Mouse (Mus musculus): Measurements from ENCODE around the gene Wnt10b.
A peak's percentile ranks its signal among the peaks of the same experiment; 100 is the strongest.
"Not testable (repeated sequence)": the region's sequence is repeated elsewhere in the genome, so short reads cannot be mapped to it uniquely, and the experiment has no call there.

The Wnt10b gene

GRCm38 (mm10) chr15:98777762-98778161, at the start of gene Wnt10b:
Gene Wnt10b (minus strand): TSS chr15:98778150.
- DNase-seq, result no peak

- DNase-seq, result no peak
These were observed 49.7 kb upstream of the Wnt10b start for GRCm38 (mm10) chr15:98827611-98828011.

GRCm38 (mm10) chr15:98823434-98823833, 45.5 kb upstream of the Wnt10b start:
- DNase-seq, result no peak

GRCm38 (mm10) chr15:98822147-98822546, 44.2 kb upstream of the Wnt10b start:
- DNase-seq, result no peak

GRCm38 (mm10) chr15:98821403-98821802, 43.5 kb upstream of the Wnt10b start:
- peak in 1 of 2 experiments; percentile 34 for DNase-seq

- DNase-seq, result no peak
These were observed 43.0 kb upstream of the Wnt10b start for GRCm38 (mm10) chr15:98820937-98821336.

GRCm38 (mm10) chr15:98818171-98818570, 40.2 kb upstream of the Wnt10b start:
- DNase-seq, result no peak

GRCm38 (mm10) chr15:98812741-98813424, 34.9 kb upstream of the Wnt10b start:
- DNase-seq, result no peak

- not testable (repeated sequence) for DNase-seq
These were observed 32.3 kb upstream of the Wnt10b start for GRCm38 (mm10) chr15:98810212-98810611.

GRCm38 (mm10) chr15:98809390-98809789, 31.4 kb upstream of the Wnt10b start, which contains the start of gene Ddn:
Gene Ddn (minus strand): TSS chr15:98809490.
- DNase-seq, result no peak

GRCm38 (mm10) chr15:98808651-98809134, 30.7 kb upstream of the Wnt10b start:
- no peak for DNase-seq

GRCm38 (mm10) chr15:98807895-98808650, 30.1 kb upstream of the Wnt10b start:
- peak; percentile 58 to 68 for DNase-seq

- DNase-seq, result no peak
These were observed 29.1 kb upstream of the Wnt10b start for GRCm38 (mm10) chr15:98806809-98807770.

GRCm38 (mm10) chr15:98806071-98806808, 28.3 kb upstream of the Wnt10b start:
- DNase-seq, result no peak

- peak in 1 of 2 experiments; percentile 26 for DNase-seq
These were observed 27.5 kb upstream of the Wnt10b start for GRCm38 (mm10) chr15:98805324-98806040.

GRCm38 (mm10) chr15:98804054-98804453, 26.1 kb upstream of the Wnt10b start:
- peak; percentile 52 to 64 for DNase-seq

- no peak for DNase-seq
These were observed 25.0 kb upstream of the Wnt10b start for GRCm38 (mm10) chr15:98802926-98803325.

GRCm38 (mm10) chr15:98799396-98799795, 21.4 kb upstream of the Wnt10b start:
- DNase-seq, result no peak

GRCm38 (mm10) chr15:98798903-98799302, 21.0 kb upstream of the Wnt10b start:
- DNase-seq, result no peak

GRCm38 (mm10) chr15:98797835-98798492, 20.0 kb upstream of the Wnt10b start:
- no peak for DNase-seq
